Mouse (Mus musculus) myocyte (in vitro differentiated cells): ENCODE data around the gene Cct5.

ENCODE experiments used
- CEBPB ChIP-seq: IDR thresholded peaks from 2 replicates; pipeline ENCODE4 v1.6.1; 2011; ENCODE audit warnings: mild to moderate bottlenecking, moderate library complexity; ENCODE audit not compliant: poor library complexity, insufficient read depth, severe bottlenecking
- E2F4 ChIP-seq: IDR thresholded peaks from one replicate; pipeline ENCODE4 v1.6.1; 2011; ENCODE audit warnings: mild to moderate bottlenecking, control low read depth, moderate library complexity; ENCODE audit not compliant: insufficient read depth
- MAX ChIP-seq: IDR thresholded peaks from one replicate; pipeline ENCODE4 v1.6.1; 2011; ENCODE audit warnings: low read depth, mild to moderate bottlenecking, control low read depth
- MYOD1 ChIP-seq, 3 experiments: IDR thresholded peaks; one replicate each; pipeline ENCODE4 v1.6.1; 2011; ENCODE audit warnings: control low read depth in 2 of 3, low read depth in 2 of 3, mild to moderate bottlenecking in 2 of 3, moderate library complexity in 1 of 3; ENCODE audit not compliant: insufficient read length in 2 of 3, control insufficient read depth in 1 of 3
- POLR2A ChIP-seq: IDR thresholded peaks from one replicate; pipeline ENCODE4 v1.6.1; 2011; ENCODE audit warnings: low read depth, mild to moderate bottlenecking, control low read depth, moderate library complexity; ENCODE audit not compliant: insufficient read length
- POLR2AphosphoS2 ChIP-seq: IDR thresholded peaks from one replicate; pipeline ENCODE4 v1.6.1; 2011; ENCODE audit warnings: low read depth, control low read depth; ENCODE audit not compliant: insufficient read length
- REST ChIP-seq: IDR thresholded peaks from one replicate; pipeline ENCODE4 v1.6.1; 2011; ENCODE audit warnings: mild to moderate bottlenecking, control low read depth, moderate library complexity; ENCODE audit not compliant: insufficient read depth, insufficient read length
- SRF ChIP-seq: IDR thresholded peaks from one replicate; pipeline ENCODE4 v1.6.1; 2011; ENCODE audit warnings: low read depth; ENCODE audit not compliant: control insufficient read depth, insufficient read length
- USF1 ChIP-seq: IDR thresholded peaks from one replicate; pipeline ENCODE4 v1.6.1; 2011; ENCODE audit warnings: low read depth, mild to moderate bottlenecking, control low read depth, moderate library complexity

GRCm38 (mm10) chr15:31613826-31614453 is 12.3 kb upstream of the Cct5 start:
- TF ChIP-seq USF1 (no peak), CEBPB (no peak), POLR2AphosphoS2 (no peak), POLR2A (no peak), SRF (no peak), E2F4 (no peak), REST (no peak), MYOD1 (IDR thresholded peaks at IDR 0.05; ENCODE audit: control insufficient read depth in 1 of 3, insufficient read length in 2 of 3, low read depth in 2 of 3) (no peak), MAX (no peak)
